ENCODE assay signal across 8 mouse cellular contexts in genomic region chr5:105868593-105868992, GRCm38 (mm10). TPM values are rescaled to one million over a fixed set of nuclear protein-coding genes. Genes with fewer than 3 reads are reported as not detected.
A peak's percentile ranks its signal among the peaks of the same experiment; 100 is the strongest.
DNase-seq lines count a peak whose midpoint lies in the region; ATAC-seq and TF ChIP-seq lines count a peak whose summit lies in the region.

No protein-coding gene starts in this region.

- peak; percentile 82 for ATAC-seq in forebrain, postnatal 0 days
- ATAC-seq in hematopoietic stem cell, adult 5-6 weeks (replicated peaks in 1 of 2; ENCODE audit: insufficient read depth in 1 of 2, low FRiP score in 2 of 2, low TSS enrichment in 1 of 2, low read depth in 1 of 2, poor library complexity in 2 of 2, severe bottlenecking in 2 of 2), result peak; percentile 79 to 90
- peak; percentile 72 for ATAC-seq in lung, postnatal 0 days

- peak; percentile 96 for TF ChIP-seq CTCF in forebrain, postnatal 0 days (IDR thresholded peaks at IDR 0.05; ENCODE audit: low read depth)
- TF ChIP-seq CTCF in layer of hippocampus, adult 2 months (conservative IDR thresholded peaks at IDR 0.05), result peak; percentile 93
- TF ChIP-seq CTCF in lung, postnatal 0 days (IDR thresholded peaks at IDR 0.05), result peak; percentile 98

- no peaks in the 10 kb centered on the region for H3K36me3 ChIP-seq in forebrain, postnatal 0 days (ENCODE audit: insufficient read depth)
- H3K36me3 ChIP-seq in lung, postnatal 0 days (ENCODE audit: insufficient read depth, low read length), result no peaks in the 10 kb centered on the region

- peak; percentile 38; the same call in 1 of the 2 replicates for TF ChIP-seq EP300 in lung, postnatal 0 days (IDR thresholded peaks at IDR 0.05)

- H3K4me2 ChIP-seq in forebrain, postnatal 0 days (ENCODE audit: low read depth), result no peak overlapping the region
- H3K4me2 ChIP-seq in lung, postnatal 0 days (replicated peaks; ENCODE audit: low read depth, low read length), result no peak overlapping the region

- peaks cover 6% of the 10 kb centered on the region; the same call in 1 of the 2 replicates for H3K4me1 ChIP-seq in forebrain, postnatal 0 days (ENCODE audit: insufficient read depth)
- H3K4me1 ChIP-seq in lung, postnatal 0 days (ENCODE audit: insufficient read depth, low read depth, low read length), result peaks cover 4% of the 10 kb centered on the region; the same call in 1 of the 2 replicates

- no peak overlapping the region for H3K27ac ChIP-seq in forebrain, postnatal 0 days (ENCODE audit: low read depth, low read length)
- no peak overlapping the region for H3K27ac ChIP-seq in layer of hippocampus, adult 2 months
- H3K27ac ChIP-seq in lung, postnatal 0 days (ENCODE audit: low read length), result no peak overlapping the region

- H3K27me3 ChIP-seq in forebrain, postnatal 0 days (ENCODE audit: insufficient read depth, low read length), result no peaks in the 10 kb centered on the region
- no peaks in the 10 kb centered on the region for H3K27me3 ChIP-seq in lung, postnatal 0 days (replicated peaks; ENCODE audit: insufficient read depth, low read length)

- H3K9ac ChIP-seq in forebrain, postnatal 0 days, result no peak overlapping the region
- no peak overlapping the region for H3K9ac ChIP-seq in lung, postnatal 0 days (replicated peaks; ENCODE audit: low read depth)

- no peaks in the 10 kb centered on the region for H3K9me3 ChIP-seq in forebrain, postnatal 0 days (ENCODE audit: low read length)
- no peaks in the 10 kb centered on the region for H3K9me3 ChIP-seq in lung, postnatal 0 days (ENCODE audit: low read length)

- peak; percentile 83 for DNase-seq in MN1 (ENCODE audit: low spot score)
- peak; percentile 62 for DNase-seq in cerebellum, adult 11-12 months
- DNase-seq in forebrain, postnatal 0 days, result peak; percentile 91
- peak; percentile 81 to 86 for DNase-seq in layer of hippocampus, adult 2 months (ENCODE audit: low spot score in 2 of 2)
- DNase-seq in lung, postnatal 0 days (ENCODE audit: low spot score), result peak; percentile 90
- peak; percentile 77 for DNase-seq in ovary, postnatal 36 days (ENCODE audit: low spot score)
- DNase-seq in thymus, postnatal 14 days, result peak; percentile 85

- 7% methylated on average over 3 of the region's 3 CpGs for WGBS in forebrain, postnatal 0 days
- WGBS in lung, postnatal 0 days, result 22% methylated on average over 3 of the region's 3 CpGs

- no peak overlapping the region for H3K4me3 ChIP-seq in forebrain, postnatal 0 days (ENCODE audit: low read depth, low read length)
- H3K4me3 ChIP-seq in layer of hippocampus, adult 2 months, result no peak overlapping the region
- no peak overlapping the region for H3K4me3 ChIP-seq in lung, postnatal 0 days (ENCODE audit: low read depth, low read length)

RNA-seq across cellular contexts. Expression of gene Zfp326, which starts 7.8 kb away (rescaled TPM):
- 22.3 and 36.0 TPM in 2 replicates for total RNA-seq in forebrain, postnatal 0 days (2014; rRNA removed)
- polyA plus RNA-seq in forebrain, postnatal 0 days (2015; fragmentation: Nextera tagmentation; extraction: Ambion mirVana), result 25.4 and 35.5 TPM in 2 replicates
- total RNA-seq in hematopoietic stem cell, adult 5-6 weeks (2017), result 105 and 122 TPM in 2 replicates
- total RNA-seq in layer of hippocampus, adult 2 months (2021), result 10 to 100 TPM; 37.7 to 37.9 TPM
- 28.5 and 31.1 TPM in 2 replicates for polyA plus RNA-seq in lung, postnatal 0 days (2015; fragmentation: Nextera tagmentation; extraction: Ambion mirVana)
